Mouse (Mus musculus): ENCODE measurements around the gene Kalrn.
A peak's percentile ranks its signal among the peaks of the same experiment; 100 is the strongest.
"Not testable (repeated sequence)": the region's sequence is repeated elsewhere in the genome, so short reads cannot be mapped to it uniquely, and the experiment has no call there.

The Kalrn gene

GRCm38 (mm10) chr16:34095093-34095465, 478.3 kb downstream of the Kalrn start:
- no peak for DNase-seq

DNA sequence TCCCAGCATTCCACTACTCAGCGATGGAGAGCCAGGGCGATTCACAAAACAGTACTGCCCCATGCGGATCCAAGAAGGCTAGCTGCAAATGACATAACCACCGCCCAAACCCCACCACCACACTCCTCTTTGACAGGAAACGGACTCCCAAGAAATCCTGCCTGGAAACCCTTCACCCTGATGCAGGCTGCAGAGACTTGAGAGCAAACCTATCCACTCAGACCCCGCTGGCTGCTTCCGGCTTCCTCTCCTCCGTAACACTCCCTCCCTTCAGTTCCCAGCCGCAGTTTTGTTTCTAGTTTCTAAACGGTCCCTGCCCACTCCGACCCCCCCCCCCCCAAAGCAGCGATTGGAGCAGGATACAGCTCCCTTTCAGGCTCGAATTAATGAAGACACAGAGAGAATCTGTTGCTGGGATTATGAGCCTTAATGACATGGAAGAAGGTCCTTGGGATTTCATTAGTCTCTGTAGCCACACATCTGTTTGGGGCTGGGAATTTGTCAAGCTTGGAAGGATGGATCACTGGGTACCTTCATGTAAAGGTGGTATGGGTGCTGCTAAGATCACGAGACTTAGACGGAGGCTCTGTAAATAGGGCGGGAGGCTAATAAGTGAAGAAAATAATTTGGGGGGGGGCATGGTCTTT, 478.8 kb downstream of the Kalrn start:
- DNase-seq: peak; percentile 44

DNA sequence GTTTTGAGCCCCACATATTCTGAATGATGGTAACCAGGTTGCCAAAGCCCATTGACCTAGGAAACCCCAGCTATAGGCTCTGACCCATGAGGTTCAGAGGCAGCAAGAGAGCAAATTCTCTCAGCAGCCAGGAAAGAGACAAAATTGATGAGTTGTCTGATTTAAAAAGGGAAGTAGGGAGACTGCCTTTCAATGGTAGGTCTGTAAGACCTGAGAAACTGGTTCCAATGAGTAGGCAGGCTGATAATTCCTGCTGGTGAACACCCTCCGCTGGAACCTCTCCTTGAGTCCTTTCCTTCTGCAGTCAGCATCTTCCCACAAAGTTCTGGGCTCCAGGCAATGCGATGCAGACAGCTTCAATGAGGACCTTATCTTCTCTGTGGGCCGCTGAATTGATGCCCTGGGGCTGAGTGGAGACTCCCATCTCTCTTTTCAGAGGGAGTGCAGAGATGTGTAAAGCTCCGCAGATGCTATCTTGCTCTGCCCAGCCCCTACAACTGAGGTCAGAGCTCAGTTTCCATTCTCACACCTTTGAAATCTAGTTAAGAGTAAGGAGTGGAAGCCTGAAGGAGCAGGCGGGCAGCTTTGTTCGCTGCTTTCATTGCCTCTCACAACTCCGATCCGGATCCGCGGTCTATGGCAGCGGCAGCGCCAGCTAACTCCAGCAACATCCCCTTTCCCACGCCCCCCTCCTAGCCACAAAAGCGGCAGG, 479.4 kb downstream of the Kalrn start:
- DNase-seq: no peak

- DNase-seq: no peak
These were observed 483.7 kb downstream of the Kalrn start for GRCm38 (mm10) chr16:34089528-34090095.

GRCm38 (mm10) chr16:34089022-34089421, 484.3 kb downstream of the Kalrn start:
- DNase-seq: no peak

GRCm38 (mm10) chr16:34088331-34088730, 485.0 kb downstream of the Kalrn start:
- DNase-seq: no peak

GRCm38 (mm10) chr16:34084135-34084920, 489.0 kb downstream of the Kalrn start:
- DNase-seq: no peak

GRCm38 (mm10) chr16:34082494-34083469, 490.6 kb downstream of the Kalrn start:
- no peak for DNase-seq

- DNase-seq: no peak
These were observed 491.5 kb downstream of the Kalrn start for GRCm38 (mm10) chr16:34081683-34082438.

- DNase-seq: not testable (repeated sequence)
These were observed 492.0 kb downstream of the Kalrn start for GRCm38 (mm10) chr16:34081314-34081682.

GRCm38 (mm10) chr16:34080818-34081217, 492.5 kb downstream of the Kalrn start:
- no peak for DNase-seq

GRCm38 (mm10) chr16:34079511-34079910, 493.8 kb downstream of the Kalrn start:
- DNase-seq: no peak

DNA sequence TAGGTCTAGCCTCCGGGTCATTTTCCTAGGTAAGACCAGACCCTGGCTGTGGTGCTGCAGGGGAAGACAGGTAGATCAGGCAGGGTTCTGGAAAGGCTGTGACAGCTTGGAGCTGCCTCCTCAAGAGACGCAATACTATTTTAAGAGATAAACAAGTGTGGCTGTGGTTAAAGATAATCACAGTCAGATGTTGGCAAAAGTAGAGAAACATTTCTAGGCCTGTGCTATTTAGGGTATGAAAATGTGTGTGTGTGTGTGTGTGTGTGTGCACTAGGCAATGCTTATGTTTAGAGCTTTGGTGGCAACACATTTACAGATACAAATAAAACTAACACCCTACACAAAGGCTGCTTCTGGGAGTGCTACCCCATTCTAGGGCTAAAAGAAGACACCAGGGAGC, 494.6 kb downstream of the Kalrn start:
- peak; percentile 46 for DNase-seq

GRCm38 (mm10) chr16:34076101-34076500, 497.2 kb downstream of the Kalrn start:
- DNase-seq: no peak

DNA sequence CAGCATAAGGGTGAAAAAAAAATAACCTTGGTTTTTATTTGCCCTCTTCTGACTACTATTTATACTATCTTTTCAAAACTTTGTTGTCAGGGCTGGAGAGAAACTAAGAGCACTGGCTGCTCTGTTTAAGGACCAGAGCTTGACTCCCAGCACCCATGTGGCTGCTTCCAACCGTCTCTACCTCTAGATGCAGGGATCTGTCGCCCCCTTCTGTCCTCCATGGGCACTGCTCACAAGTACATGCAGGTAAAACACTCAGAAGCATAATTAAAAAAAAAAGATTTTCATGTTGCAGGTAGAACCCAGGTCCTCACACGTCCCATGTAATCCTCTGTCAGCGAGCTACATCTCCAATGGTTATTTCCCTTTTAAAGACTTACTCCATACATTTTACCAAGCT, 499.4 kb downstream of the Kalrn start:
- no peak for DNase-seq

GRCm38 (mm10) chr16:34072136-34072535, 501.2 kb downstream of the Kalrn start:
- DNase-seq: no peak

- DNase-seq: no peak
These were observed 502.0 kb downstream of the Kalrn start for GRCm38 (mm10) chr16:34071223-34071825.

GRCm38 (mm10) chr16:34069481-34069880, 503.9 kb downstream of the Kalrn start:
- no peak for DNase-seq

DNA sequence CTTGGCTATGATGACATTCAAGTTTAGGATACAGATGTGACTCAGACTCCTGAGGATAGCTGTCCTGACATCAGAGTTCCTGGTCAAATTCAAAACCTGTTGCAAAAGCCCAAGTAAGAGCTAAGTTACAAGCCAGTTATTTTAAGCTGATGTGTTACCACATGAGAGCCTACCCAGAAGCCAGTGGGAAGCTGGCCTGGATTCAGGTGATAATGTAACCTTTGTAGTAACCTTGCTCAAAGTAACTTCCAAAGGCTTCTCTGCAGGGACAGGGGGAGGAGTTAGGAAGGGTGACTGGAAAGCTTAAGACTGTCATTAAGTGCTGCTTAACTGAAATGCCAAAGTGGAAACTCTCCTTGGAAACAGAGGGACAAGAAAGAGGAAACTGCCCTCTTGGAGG, 506.4 kb downstream of the Kalrn start:
- DNase-seq: no peak

DNA sequence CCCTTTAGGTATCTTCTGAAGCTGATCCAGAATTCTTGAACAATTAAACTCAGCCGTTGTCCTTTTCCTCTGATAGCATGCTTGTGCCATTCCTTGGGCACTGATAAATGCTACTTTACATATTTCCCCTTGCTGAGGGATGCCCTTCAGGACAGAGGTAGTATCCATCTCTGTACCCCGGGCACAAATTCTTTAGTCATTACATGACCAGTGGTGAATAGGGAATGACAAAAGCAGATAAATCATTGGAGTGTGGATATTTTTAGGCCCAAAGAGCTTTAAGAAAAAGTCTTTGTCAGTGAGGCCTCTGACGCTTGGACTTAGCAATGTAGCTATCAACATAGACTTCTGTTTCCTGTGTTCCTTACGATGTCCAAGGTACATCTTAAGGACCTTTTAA, 507.0 kb downstream of the Kalrn start:
- DNase-seq: no peak

DNA sequence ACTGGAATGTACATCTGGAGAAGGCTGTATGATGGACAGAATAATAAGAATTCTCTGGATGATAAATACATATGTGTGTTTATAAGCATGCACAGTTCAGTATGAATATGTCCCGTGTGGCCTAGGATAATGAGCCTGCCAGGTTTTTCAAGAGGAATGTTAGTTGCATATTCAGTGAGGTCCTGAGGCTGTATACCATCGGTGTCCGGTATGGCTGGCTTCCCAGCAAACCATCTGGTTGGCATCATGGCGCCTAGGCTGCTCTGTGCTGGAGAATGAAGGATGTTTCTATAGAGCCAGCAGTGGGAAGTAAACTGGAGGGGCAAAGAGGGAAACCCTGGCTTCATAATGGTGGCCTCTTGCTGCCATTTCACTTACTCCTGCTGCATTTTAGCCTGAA, 510.0 kb downstream of the Kalrn start:
- DNase-seq: no peak
